Comparison of ENCODE assay signal across 9 mouse cellular contexts in genomic region chr4:86810604-86811003, GRCm38 (mm10). TPM values are rescaled to one million over a fixed set of nuclear protein-coding genes. Genes with fewer than 3 reads are reported as not detected.
DNase-seq lines count a peak whose midpoint lies in the region; ATAC-seq and TF ChIP-seq lines count a peak whose summit lies in the region.
"Had no signal": no experiment of that assay in that cellular context is flagged by ENCODE, and none has a peak within 500 bp of the region (broad histone marks: within the 10 kb centered on the region; RNA-seq: fewer than 3 reads in every experiment).

No protein-coding gene starts in this region.

- DNase-seq in forebrain, postnatal 0 days: peak; percentile 16
- no peak for DNase-seq in forebrain, embryonic 11.5 days (ENCODE audit: low spot score)
- DNase-seq in liver, postnatal 0 days: no peak
- DNase-seq in NIH3T3 (ENCODE audit: low read depth): peak; percentile 43
- peak; percentile 40 for DNase-seq in lung, postnatal 0 days (ENCODE audit: low spot score)
- DNase-seq in ovary, adult 18-20 months (ENCODE audit: low spot score): no peak

- no peak overlapping the region for H3K9ac ChIP-seq in forebrain, postnatal 0 days
- H3K9ac ChIP-seq in forebrain, embryonic 11.5 days (ENCODE audit: low read length): no peak overlapping the region
- H3K9ac ChIP-seq in liver, postnatal 0 days (replicated peaks): no peak overlapping the region
- H3K9ac ChIP-seq in liver, embryonic 12.5 days: no peak overlapping the region
- H3K9ac ChIP-seq in lung, postnatal 0 days (replicated peaks; ENCODE audit: low read depth): no peak overlapping the region
- no peak overlapping the region for H3K9ac ChIP-seq in forebrain, embryonic 13.5 days
- H3K9ac ChIP-seq: lung, embryonic 15.5 days had no signal

- ATAC-seq in forebrain, postnatal 0 days: no peak
- no peak for ATAC-seq in forebrain, embryonic 11.5 days (replicated peaks; ENCODE audit: low FRiP score)
- ATAC-seq in liver, postnatal 0 days: no peak
- ATAC-seq in liver, embryonic 12.5 days: no peak
- 0 out of 2 replicates have a peak, but pooled peaks have one; percentile 21 for ATAC-seq in lung, postnatal 0 days
- ATAC-seq in forebrain, embryonic 13.5 days: no peak

- no peaks in the 10 kb centered on the region for H3K27me3 ChIP-seq in forebrain, postnatal 0 days (ENCODE audit: insufficient read depth, low read length)
- H3K27me3 ChIP-seq in forebrain, embryonic 11.5 days (ENCODE audit: control insufficient read depth, insufficient read depth, low read length): no peaks in the 10 kb centered on the region
- H3K27me3 ChIP-seq in liver, postnatal 0 days (ENCODE audit: insufficient read depth, low read length): no peaks in the 10 kb centered on the region
- H3K27me3 ChIP-seq in liver, embryonic 12.5 days (replicated peaks): no peaks in the 10 kb centered on the region
- no peaks in the 10 kb centered on the region for H3K27me3 ChIP-seq in lung, postnatal 0 days (replicated peaks; ENCODE audit: insufficient read depth, low read length)
- H3K27me3 ChIP-seq in forebrain, embryonic 13.5 days: no peaks in the 10 kb centered on the region
- H3K27me3 ChIP-seq: lung, embryonic 15.5 days had no signal

- no peak for TF ChIP-seq EP300 in liver, postnatal 0 days (IDR thresholded peaks at IDR 0.05; ENCODE audit: low read depth)
- TF ChIP-seq EP300 in lung, postnatal 0 days (IDR thresholded peaks at IDR 0.05): no peak

- H3K36me3 ChIP-seq in forebrain, postnatal 0 days (ENCODE audit: insufficient read depth): peaks cover 4% of the 10 kb centered on the region; the same call in 1 of the 2 replicates
- no peaks in the 10 kb centered on the region for H3K36me3 ChIP-seq in forebrain, embryonic 11.5 days (ENCODE audit: control insufficient read depth, insufficient read depth, low read length)
- peaks cover 13% of the 10 kb centered on the region for H3K36me3 ChIP-seq in liver, postnatal 0 days (replicated peaks; ENCODE audit: insufficient read depth, low read length)
- H3K36me3 ChIP-seq in liver, embryonic 12.5 days: peaks cover 32% of the 10 kb centered on the region
- H3K36me3 ChIP-seq in lung, postnatal 0 days (ENCODE audit: insufficient read depth, low read length): 0 out of 2 replicates have a peak, but pooled peaks cover 7% of the 10 kb centered on the region
- H3K36me3 ChIP-seq in forebrain, embryonic 13.5 days (ENCODE audit: poor library complexity, severe bottlenecking): peaks cover 8% of the 10 kb centered on the region; the same call in 1 of the 2 replicates

- H3K9me3 ChIP-seq in forebrain, postnatal 0 days (ENCODE audit: low read length): no peaks in the 10 kb centered on the region
- no peaks in the 10 kb centered on the region for H3K9me3 ChIP-seq in forebrain, embryonic 11.5 days (ENCODE audit: control insufficient read depth, low read length)
- H3K9me3 ChIP-seq in liver, postnatal 0 days (ENCODE audit: low read length): no peaks in the 10 kb centered on the region
- no peaks in the 10 kb centered on the region for H3K9me3 ChIP-seq in liver, embryonic 12.5 days (replicated peaks)
- no peaks in the 10 kb centered on the region for H3K9me3 ChIP-seq in lung, postnatal 0 days (ENCODE audit: low read length)
- no peaks in the 10 kb centered on the region for H3K9me3 ChIP-seq in forebrain, embryonic 13.5 days (replicated peaks)
- H3K9me3 ChIP-seq: lung, embryonic 15.5 days had no signal

- H3K4me1 ChIP-seq in forebrain, postnatal 0 days (ENCODE audit: insufficient read depth): no peaks in the 10 kb centered on the region
- H3K4me1 ChIP-seq in forebrain, embryonic 11.5 days (replicated peaks; ENCODE audit: control insufficient read depth, insufficient read depth, low read length): no peaks in the 10 kb centered on the region
- no peaks in the 10 kb centered on the region for H3K4me1 ChIP-seq in liver, postnatal 0 days (ENCODE audit: insufficient read depth)
- no peaks in the 10 kb centered on the region for H3K4me1 ChIP-seq in liver, embryonic 12.5 days
- H3K4me1 ChIP-seq in lung, postnatal 0 days (ENCODE audit: insufficient read depth, low read depth, low read length): no peaks in the 10 kb centered on the region
- H3K4me1 ChIP-seq in forebrain, embryonic 13.5 days: no peaks in the 10 kb centered on the region
- H3K4me1 ChIP-seq: lung, embryonic 15.5 days had no signal

- no peak overlapping the region for H3K4me2 ChIP-seq in forebrain, postnatal 0 days (ENCODE audit: low read depth)
- no peak overlapping the region for H3K4me2 ChIP-seq in forebrain, embryonic 11.5 days (ENCODE audit: low read depth, low read length, severe bottlenecking)
- no peak overlapping the region for H3K4me2 ChIP-seq in liver, postnatal 0 days (ENCODE audit: low read depth, low read length)
- no peak overlapping the region for H3K4me2 ChIP-seq in liver, embryonic 12.5 days
- H3K4me2 ChIP-seq in lung, postnatal 0 days (replicated peaks; ENCODE audit: low read depth, low read length): no peak overlapping the region
- H3K4me2 ChIP-seq in forebrain, embryonic 13.5 days: no peak overlapping the region
- H3K4me2 ChIP-seq: lung, embryonic 15.5 days had no signal

- no peak overlapping the region for H3K27ac ChIP-seq in forebrain, postnatal 0 days (ENCODE audit: low read depth, low read length)
- H3K27ac ChIP-seq in forebrain, embryonic 11.5 days (ENCODE audit: low read depth, low read length): no peak overlapping the region
- no peak overlapping the region for H3K27ac ChIP-seq in liver, postnatal 0 days (ENCODE audit: low read depth)
- H3K27ac ChIP-seq in liver, embryonic 12.5 days: no peak overlapping the region
- no peak overlapping the region for H3K27ac ChIP-seq in lung, postnatal 0 days (ENCODE audit: low read length)
- no peak overlapping the region for H3K27ac ChIP-seq in forebrain, embryonic 13.5 days
- H3K27ac ChIP-seq: lung, embryonic 15.5 days had no signal

- H3K4me3 ChIP-seq in forebrain, postnatal 0 days (ENCODE audit: low read depth, low read length): no peak overlapping the region
- H3K4me3 ChIP-seq in forebrain, embryonic 11.5 days (ENCODE audit: low read depth, low read length): no peak overlapping the region
- no peak overlapping the region for H3K4me3 ChIP-seq in liver, postnatal 0 days (ENCODE audit: low read depth, low read length)
- H3K4me3 ChIP-seq in liver, embryonic 12.5 days: no peak overlapping the region
- H3K4me3 ChIP-seq in lung, postnatal 0 days (ENCODE audit: low read depth, low read length): no peak overlapping the region
- no peak overlapping the region for H3K4me3 ChIP-seq in forebrain, embryonic 13.5 days
- H3K4me3 ChIP-seq: lung, embryonic 15.5 days had no signal

- TF ChIP-seq CTCF in forebrain, postnatal 0 days (IDR thresholded peaks at IDR 0.05; ENCODE audit: low read depth): peak; percentile 48
- peak; percentile 48 for TF ChIP-seq CTCF in liver, postnatal 0 days (IDR thresholded peaks at IDR 0.05; ENCODE audit: low read depth)
- TF ChIP-seq CTCF in lung, postnatal 0 days (IDR thresholded peaks at IDR 0.05): peak; percentile 69

- 61% methylated on average over 2 of the region's 2 CpGs for WGBS in forebrain, postnatal 0 days
- 53% methylated on average over 2 of the region's 2 CpGs for WGBS in forebrain, embryonic 11.5 days
- WGBS in liver, postnatal 0 days (ENCODE audit: insufficient replicate concordance): 54% methylated on average over 2 of the region's 2 CpGs
- 50% methylated on average over 2 of the region's 2 CpGs for WGBS in liver, embryonic 12.5 days (ENCODE audit: insufficient replicate concordance)
- whole genome bisulfite sequencing in lung, postnatal 0 days: 49% methylated on average over 2 of the region's 2 CpGs
- WGBS in forebrain, embryonic 13.5 days: 47% methylated on average over 2 of the region's 2 CpGs

RNA-seq across cellular contexts. Expression of gene Rps6, which starts 46.6 kb away (rescaled TPM):
- total RNA-seq in forebrain, postnatal 0 days (2014; rRNA removed): 1,164 and 1,444 TPM in 2 replicates
- polyA plus RNA-seq in forebrain, postnatal 0 days (2015; fragmentation: Nextera tagmentation; extraction: Ambion mirVana): 342 and 386 TPM in 2 replicates
- polyA plus RNA-seq in forebrain, embryonic 11.5 days (2014; fragmentation: Nextera tagmentation; extraction: Ambion mirVana): 636 and 656 TPM in 2 replicates
- 455 and 469 TPM in 2 replicates for polyA plus RNA-seq in liver, postnatal 0 days (2015; fragmentation: Nextera tagmentation; extraction: Ambion mirVana)
- 704 and 734 TPM in 2 replicates for polyA plus RNA-seq in liver, embryonic 12.5 days (2016; fragmentation: Nextera tagmentation; extraction: Ambion mirVana)
- 491 and 498 TPM in 2 replicates for polyA plus RNA-seq in lung, postnatal 0 days (2015; fragmentation: Nextera tagmentation; extraction: Ambion mirVana)
- 497 and 551 TPM in 2 replicates for polyA plus RNA-seq in forebrain, embryonic 13.5 days (2015; fragmentation: Nextera tagmentation; extraction: Ambion mirVana)

Comparison
In these comparisons a context has a peak if more than half of its experiments do, and no peak if none do; other contexts are left out.
1. DNase-seq: peak in forebrain, postnatal 0 days (single experiment), NIH3T3 (single experiment) and lung, postnatal 0 days (single experiment); none in forebrain, embryonic 11.5 days (single experiment), liver, postnatal 0 days (single experiment) and ovary, adult 18-20 months (single experiment).
2. Peak in every context shown above with its lines, with median percentiles within 50 percentile points of each other: CTCF ChIP-seq.